9 mouse cellular contexts compared by ENCODE assay signal in the genomic region with DNA sequence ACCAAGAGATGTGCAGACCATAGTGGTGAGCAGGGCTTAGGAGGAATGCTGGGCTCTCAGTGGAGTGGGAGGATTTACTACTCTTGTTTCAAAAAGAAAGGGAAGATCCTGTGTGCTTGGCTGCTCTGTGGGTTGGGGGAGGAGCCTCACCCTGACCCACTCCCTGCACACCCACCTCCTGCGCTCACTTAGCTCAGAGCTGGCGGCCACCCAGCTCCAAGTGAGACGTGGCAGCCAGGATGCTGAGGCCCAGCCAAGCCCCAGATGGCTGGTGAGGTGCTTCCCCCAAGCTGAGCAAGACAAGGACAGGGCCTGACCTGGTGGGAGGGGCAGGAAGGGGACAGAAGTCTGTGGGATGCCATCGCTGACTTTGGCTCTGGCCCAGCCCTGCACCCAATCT. TPM values are rescaled to one million over a fixed set of nuclear protein-coding genes. Genes with fewer than 3 reads are reported as not detected.
DNase-seq lines count a peak whose midpoint lies in the region; ATAC-seq and TF ChIP-seq lines count a peak whose summit lies in the region.
"Had no signal": no experiment of that assay in that cellular context is flagged by ENCODE, and none has a peak within 500 bp of the region (broad histone marks: within the 10 kb centered on the region; RNA-seq: fewer than 3 reads in every experiment).

No protein-coding gene starts in this region.

- 0 out of 2 replicates have a peak overlapping the region, but pooled peaks have one; percentile 25 for H3K9ac ChIP-seq in embryonic facial prominence, embryonic 14.5 days (ENCODE audit: low read depth, low read length)
- H3K9ac ChIP-seq in heart, embryonic 16.5 days (ENCODE audit: low read length): no peak overlapping the region
- no peak overlapping the region for H3K9ac ChIP-seq in stomach, postnatal 0 days (ENCODE audit: low read length)
- H3K9ac ChIP-seq: limb, embryonic 12.5 days had no signal

- H3K27ac ChIP-seq in embryonic facial prominence, embryonic 14.5 days (replicated peaks; ENCODE audit: low read depth, low read length): peak overlapping the region; percentile 74
- peak overlapping the region; percentile 53; the same call in 1 of the 2 replicates for H3K27ac ChIP-seq in heart, embryonic 16.5 days (ENCODE audit: low read length)
- 0 out of 2 replicates have a peak overlapping the region, but pooled peaks have one; percentile 5 for H3K27ac ChIP-seq in stomach, postnatal 0 days (replicated peaks)
- H3K27ac ChIP-seq: limb, embryonic 12.5 days had no signal

- 31% methylated on average over 2 of the region's 4 CpGs for WGBS in embryonic facial prominence, embryonic 14.5 days
- 4% methylated on average over 4 of the region's 4 CpGs for WGBS in heart, embryonic 16.5 days
- 12% methylated on average over 4 of the region's 4 CpGs for WGBS in stomach, postnatal 0 days

- TF ChIP-seq EP300 in stomach, postnatal 0 days (optimal IDR thresholded peaks at IDR 0.05): no peak

- peak; percentile 29 for DNase-seq in retina, postnatal 1 day
- no peak for DNase-seq in retina, embryonic 14.5 days (ENCODE audit: low spot score)
- peak; percentile 90 for DNase-seq in embryonic facial prominence, embryonic 14.5 days (ENCODE audit: low spot score)
- peak; percentile 26 to 44 for DNase-seq in layer of hippocampus, postnatal 14 days (ENCODE audit: low spot score in 2 of 2)
- peak; percentile 87 for DNase-seq in lung, postnatal 10 days
- peak; percentile 51 for DNase-seq in stomach, postnatal 0 days (ENCODE audit: low spot score)

- H3K9me3 ChIP-seq in embryonic facial prominence, embryonic 14.5 days (ENCODE audit: control insufficient read depth, low read length): no peaks in the 10 kb centered on the region
- no peaks in the 10 kb centered on the region for H3K9me3 ChIP-seq in heart, embryonic 16.5 days (replicated peaks; ENCODE audit: control insufficient read depth, low read length)
- no peaks in the 10 kb centered on the region for H3K9me3 ChIP-seq in stomach, postnatal 0 days (ENCODE audit: control insufficient read depth, low read length)
- H3K9me3 ChIP-seq: limb, embryonic 12.5 days had no signal

- no peak for TF ChIP-seq CTCF in stomach, postnatal 0 days (IDR thresholded peaks at IDR 0.05; ENCODE audit: low read depth)

- peaks cover 26% of the 10 kb centered on the region for H3K4me1 ChIP-seq in embryonic facial prominence, embryonic 14.5 days (ENCODE audit: control insufficient read depth, insufficient read depth, low read length)
- H3K4me1 ChIP-seq in heart, embryonic 16.5 days (ENCODE audit: control insufficient read depth, insufficient read depth, low read length): peaks cover 20% of the 10 kb centered on the region
- peaks cover 6% of the 10 kb centered on the region; the same call in 1 of the 2 replicates for H3K4me1 ChIP-seq in stomach, postnatal 0 days (replicated peaks; ENCODE audit: control insufficient read depth, insufficient read depth)

- no peaks in the 10 kb centered on the region for H3K36me3 ChIP-seq in embryonic facial prominence, embryonic 14.5 days (ENCODE audit: control insufficient read depth, insufficient read depth, low read length)
- no peaks in the 10 kb centered on the region for H3K36me3 ChIP-seq in heart, embryonic 16.5 days (ENCODE audit: control insufficient read depth, insufficient read depth)
- H3K36me3 ChIP-seq in stomach, postnatal 0 days (ENCODE audit: control insufficient read depth, insufficient read depth, low read length): no peaks in the 10 kb centered on the region
- H3K36me3 ChIP-seq: limb, embryonic 12.5 days had no signal

- H3K4me3 ChIP-seq in embryonic facial prominence, embryonic 14.5 days (ENCODE audit: low read depth, low read length): no peak overlapping the region
- H3K4me3 ChIP-seq in heart, embryonic 16.5 days (ENCODE audit: low read length): no peak overlapping the region
- no peak overlapping the region for H3K4me3 ChIP-seq in stomach, postnatal 0 days (ENCODE audit: low read depth, low read length)
- H3K4me3 ChIP-seq: limb, embryonic 12.5 days had no signal

- ATAC-seq in embryonic facial prominence, embryonic 14.5 days (ENCODE audit: low read depth): peak; percentile 85
- ATAC-seq in heart, embryonic 16.5 days (replicated peaks; ENCODE audit: extremely low read depth, insufficient read depth, low FRiP score): peak; percentile 93
- ATAC-seq in stomach, postnatal 0 days (ENCODE audit: low FRiP score, low TSS enrichment): peak; percentile 68; the same call in 1 of the 2 replicates
- no peak for ATAC-seq in inflammation-experienced regulatory T-cells, adult 6 months

- no peak overlapping the region for H3K4me2 ChIP-seq in embryonic facial prominence, embryonic 14.5 days (ENCODE audit: low read depth, low read length)
- no peak overlapping the region for H3K4me2 ChIP-seq in heart, embryonic 16.5 days (ENCODE audit: low read depth, low read length)
- H3K4me2 ChIP-seq in stomach, postnatal 0 days (replicated peaks; ENCODE audit: low read depth): no peak overlapping the region
- H3K4me2 ChIP-seq: limb, embryonic 12.5 days had no signal

- no peaks in the 10 kb centered on the region for H3K27me3 ChIP-seq in embryonic facial prominence, embryonic 14.5 days (replicated peaks; ENCODE audit: control insufficient read depth, insufficient read depth, low read length)
- no peaks in the 10 kb centered on the region for H3K27me3 ChIP-seq in heart, embryonic 16.5 days (ENCODE audit: control insufficient read depth, insufficient read depth, low read length)
- H3K27me3 ChIP-seq in stomach, postnatal 0 days (ENCODE audit: control insufficient read depth, insufficient read depth, low read length): no peaks in the 10 kb centered on the region
- H3K27me3 ChIP-seq: limb, embryonic 12.5 days had no signal

RNA-seq across cellular contexts. Expression of gene Adamts2, which starts 30.4 kb away (rescaled TPM):
- polyA plus RNA-seq in embryonic facial prominence, embryonic 14.5 days (2014; fragmentation: Nextera tagmentation; extraction: Ambion mirVana): 24.6 and 25.7 TPM in 2 replicates
- 8.2 and 9.8 TPM in 2 replicates for polyA plus RNA-seq in heart, embryonic 16.5 days (2015; fragmentation: Nextera tagmentation; extraction: Ambion mirVana)
- total RNA-seq in layer of hippocampus, postnatal 14 days (2021): 1 to 10 TPM; 6.3 to 8.3 TPM
- 10.3 and 12.2 TPM in 2 replicates for polyA plus RNA-seq in stomach, postnatal 0 days (2015; fragmentation: Nextera tagmentation; extraction: Ambion mirVana)
- polyA plus RNA-seq in inflammation-experienced regulatory T-cells, adult 6 months (2017; shearing (Covaris generic)): not detected

Comparison
In these comparisons a context has a peak if more than half of its experiments do, and no peak if none do; other contexts are left out.
1. H3K27ac ChIP-seq: peak in every context shown above with its lines; median percentile 74 in embryonic facial prominence, embryonic 14.5 days; 53 in heart, embryonic 16.5 days; 5 in stomach, postnatal 0 days.